Mouse (Mus musculus): ENCODE results near the gene Golgb1. TPM values are rescaled to one million over a fixed set of nuclear protein-coding genes. Genes with fewer than 3 reads are reported as not detected.
A peak's percentile ranks its signal among the peaks of the same experiment; 100 is the strongest.

Golgb1 gene
- total RNA-seq (2012; rRNA removed) (15.8 and 16.8 TPM in 2 replicates), polyA plus RNA-seq (2012; ENCODE audit: insufficient read depth in 1 of 2, insufficient read length in 2 of 2, low read depth in 1 of 2, low replicate concordance in 2 of 2, missing spikeins in 1 of 2) (10 to 100 TPM; 34.1 to 35.0 TPM)

DNA sequence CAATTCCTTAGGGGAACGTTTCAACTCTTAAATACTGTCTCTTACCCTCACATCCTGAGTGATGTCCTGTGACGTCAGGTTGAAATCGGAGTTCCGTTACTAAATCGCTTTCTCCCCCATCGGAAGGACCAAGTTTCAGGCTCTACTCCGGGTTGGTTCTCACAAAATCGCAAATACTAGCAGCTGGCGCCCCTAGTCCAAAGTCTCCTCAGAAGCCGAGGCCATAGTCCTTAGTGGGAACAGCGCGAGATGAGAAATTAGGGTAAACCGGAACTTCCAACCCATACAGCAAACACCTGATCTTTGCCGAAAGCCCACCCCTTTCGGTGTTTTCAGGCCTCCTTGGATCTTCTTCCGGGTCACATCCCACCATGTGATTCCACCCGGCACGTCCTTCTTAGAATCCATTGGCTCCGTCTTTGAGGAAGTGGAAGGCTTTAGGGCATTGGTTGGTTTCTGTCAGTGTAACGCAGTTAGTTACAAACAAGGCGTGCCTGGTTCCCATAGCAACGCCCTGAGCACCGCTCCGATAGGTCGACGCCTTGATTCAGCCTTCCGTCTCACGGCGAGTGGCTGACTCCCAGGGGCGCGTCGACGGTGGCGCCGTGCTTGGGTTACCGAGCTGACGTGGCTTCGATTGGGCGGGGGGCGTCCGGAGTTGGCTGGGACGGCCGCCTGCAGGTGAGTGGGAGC, at the start of gene Golgb1, which contains the start of gene Eaf2:
Gene Golgb1, plus strand, starts transcription at position 558 of the 693 bp plus-strand sequence.
Gene Eaf2, minus strand, starts transcription at position 421 of the 693 bp plus-strand sequence.
- Histone ChIP-seq H3K4me3 (ENCODE audit: control insufficient read depth in 1 of 2, insufficient read depth in 1 of 2, low read depth in 2 of 2, low read length in 2 of 2) (peak within 1 kb of the TSS; percentile 94 to 100), H3K4me1 (ENCODE audit: control insufficient read depth in 1 of 2, insufficient read depth in 2 of 2, low read length in 2 of 2) (peaks cover 0 to 10% of the 10 kb centered on the region in 2 experiments; a peak in 2 of 4 replicates), H3K36me3 (ENCODE audit: control insufficient read depth in 1 of 2, insufficient read depth in 2 of 2, low read length in 2 of 2) (peaks cover 0 to 12% of the 10 kb centered on the region in 2 experiments; a peak in 3 of 4 replicates), H3K79me2 (ENCODE audit: control insufficient read depth, insufficient read depth, low read length, poor library complexity) (peaks cover 18% of the 10 kb centered on the region), H3K27ac (ENCODE audit: control insufficient read depth, low read depth, low read length) (peak within 1 kb of the TSS; percentile 89), H3K27me3 (ENCODE audit: control insufficient read depth in 1 of 2, insufficient read depth in 2 of 2, low read length in 2 of 2) (no peaks in the 10 kb centered on the region), H3K9ac (ENCODE audit: control insufficient read depth, low read depth, low read length, poor library complexity, severe bottlenecking) (peak within 1 kb of the TSS; percentile 96), H3K9me3 (replicated peaks; ENCODE audit: insufficient read depth, low read length) (no peaks in the 10 kb centered on the region)
- TF ChIP-seq CTCF (IDR thresholded peaks at IDR 0.05 in 2 of 3, conservative IDR thresholded peaks at IDR 0.05 in 1 of 3; ENCODE audit: control insufficient read depth in 1 of 3, insufficient read depth in 1 of 3, low read depth in 2 of 3, low read length in 3 of 3, poor library complexity in 1 of 3, severe bottlenecking in 1 of 3) (no peak), HCFC1 (IDR thresholded peaks at IDR 0.05; ENCODE audit: low read depth, low read length) (peak; percentile 98), MYC (IDR thresholded peaks at IDR 0.05; ENCODE audit: low read depth, low read length) (peak; percentile 94), ELF1 (IDR thresholded peaks at IDR 0.05; ENCODE audit: low read depth, low read length) (peak; percentile 97), RAD21 (IDR thresholded peaks at IDR 0.05; ENCODE audit: low read depth, low read length) (no peak), USF1 (IDR thresholded peaks at IDR 0.05; ENCODE audit: low read depth, low read length) (peak; percentile 98), POLR2A (IDR thresholded peaks at IDR 0.05; ENCODE audit: control insufficient read depth in 1 of 2, insufficient read depth in 1 of 2, low read depth in 1 of 2, low read length in 2 of 2, poor library complexity in 1 of 2) (peak; percentile 10 to 75; a peak in 3 of 4 replicates), SIN3A (IDR thresholded peaks at IDR 0.05; ENCODE audit: low read length) (peak; percentile 100), KAT2A (conservative IDR thresholded peaks at IDR 0.05; ENCODE audit: low read depth, low read length) (peak; percentile 91), EP300 (IDR thresholded peaks at IDR 0.05; ENCODE audit: low read depth in 1 of 2, low read length in 2 of 2) (no peak), ZNF384 (IDR thresholded peaks at IDR 0.05; ENCODE audit: low read depth, low read length) (no peak), ZC3H11A (IDR thresholded peaks at IDR 0.05; ENCODE audit: low read depth, low read length) (no peak), E2F4 (IDR thresholded peaks at IDR 0.05; ENCODE audit: borderline replicate concordance, low read depth, low read length) (no peak), MAZ (IDR thresholded peaks at IDR 0.05; ENCODE audit: low read depth, low read length) (0 out of 2 replicates have a peak, but pooled peaks have one; percentile 18), POLR2AphosphoS2 (IDR thresholded peaks at IDR 0.05; ENCODE audit: low read length) (peak; percentile 36; the same call in 1 of the 2 replicates), MAX (IDR thresholded peaks at IDR 0.05; ENCODE audit: low read length) (peak; percentile 97), TCF12 (IDR thresholded peaks at IDR 0.05; ENCODE audit: low read depth, low read length) (peak; percentile 61; the same call in 1 of the 2 replicates), ETS1 (IDR thresholded peaks at IDR 0.05; ENCODE audit: low read depth, low read length) (peak; percentile 78), NELFE (IDR thresholded peaks at IDR 0.05; ENCODE audit: low read depth, low read length) (peak; percentile 62), SMC3 (IDR thresholded peaks at IDR 0.05; ENCODE audit: low read depth, low read length) (no peak), CHD2 (IDR thresholded peaks at IDR 0.05; ENCODE audit: low read length) (peak; percentile 89), MXI1 (IDR thresholded peaks at IDR 0.05; ENCODE audit: low read depth, low read length) (peak; percentile 96), USF2 (IDR thresholded peaks at IDR 0.05; ENCODE audit: borderline replicate concordance in 1 of 2, insufficient read depth in 1 of 2, low read depth in 1 of 2, low read length in 2 of 2) (peak; percentile 41 to 88; a peak in 3 of 4 replicates), TBP (IDR thresholded peaks at IDR 0.05; ENCODE audit: low read depth, low read length) (peak; percentile 80; the same call in 1 of the 2 replicates), BHLHE40 (IDR thresholded peaks at IDR 0.05; ENCODE audit: borderline replicate concordance, low read depth, low read length) (no peak)
- peak; percentile 100 for DNase-seq (ENCODE audit: low read depth, low spot score)

Data from MEL (cell line).